In the genomic region with DNA sequence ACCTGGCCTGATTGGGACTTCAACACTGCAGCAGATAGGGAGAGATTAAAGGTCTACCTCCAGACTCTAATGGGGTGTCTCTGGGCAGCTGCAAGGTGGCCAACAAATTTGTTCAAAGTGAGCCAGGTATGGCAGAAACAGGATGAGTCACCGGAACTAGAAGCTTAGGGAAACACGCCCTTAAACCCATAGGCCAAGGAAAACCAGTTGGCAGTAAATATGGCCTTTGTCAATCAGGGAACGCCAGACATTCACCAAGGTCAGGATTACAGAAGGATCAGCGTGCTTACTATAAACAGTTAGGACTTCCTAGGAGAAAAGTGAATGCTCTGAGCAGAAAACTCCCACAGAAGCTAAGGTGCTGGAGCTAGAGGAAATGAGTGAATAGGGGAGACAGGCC, we compare ENCODE assay signal across 23 mouse cellular contexts. TPM values are rescaled to one million over a fixed set of nuclear protein-coding genes. Genes with fewer than 3 reads are reported as not detected.
DNase-seq lines count a peak whose midpoint lies in the region; ATAC-seq and TF ChIP-seq lines count a peak whose summit lies in the region.
"Had no signal": no experiment of that assay in that cellular context is flagged by ENCODE, and none has a peak within 500 bp of the region (broad histone marks: within the 10 kb centered on the region; RNA-seq: fewer than 3 reads in every experiment).

No protein-coding gene starts in this region.

- no peaks in the 10 kb centered on the region for H3K27me3 ChIP-seq in liver, embryonic 15.5 days
- no peaks in the 10 kb centered on the region for H3K27me3 ChIP-seq in intestine, embryonic 16.5 days (replicated peaks; ENCODE audit: control insufficient read depth, insufficient read depth, low read length)
- H3K27me3 ChIP-seq in stomach, postnatal 0 days (ENCODE audit: control insufficient read depth, insufficient read depth, low read length): no peaks in the 10 kb centered on the region
- H3K27me3 ChIP-seq: CH12.LX; hindbrain, embryonic 12.5 days; hindbrain, embryonic 15.5 days; Patski had no signal

- H3K4me3 ChIP-seq in liver, embryonic 15.5 days (replicated peaks): no peak overlapping the region
- no peak overlapping the region for H3K4me3 ChIP-seq in intestine, embryonic 16.5 days (ENCODE audit: low read length)
- H3K4me3 ChIP-seq in stomach, postnatal 0 days (ENCODE audit: low read depth, low read length): no peak overlapping the region
- H3K4me3 ChIP-seq: gastrocnemius, adult 2 months; heart, adult 2 months; heart, embryonic 10.5 days; hindbrain, embryonic 12.5 days; hindbrain, embryonic 15.5 days had no signal

- H3K9ac ChIP-seq in liver, embryonic 15.5 days: no peak overlapping the region
- H3K9ac ChIP-seq in intestine, embryonic 16.5 days (ENCODE audit: low read depth, low read length): no peak overlapping the region
- H3K9ac ChIP-seq in stomach, postnatal 0 days (ENCODE audit: low read length): no peak overlapping the region
- H3K9ac ChIP-seq: forebrain, postnatal 0 days; hindbrain, embryonic 12.5 days; hindbrain, embryonic 15.5 days had no signal

- 0 out of 2 replicates have a peak, but pooled peaks cover 3% of the 10 kb centered on the region for H3K36me3 ChIP-seq in liver, embryonic 15.5 days (replicated peaks)
- H3K36me3 ChIP-seq in intestine, embryonic 16.5 days (ENCODE audit: control insufficient read depth, insufficient read depth, low read length): no peaks in the 10 kb centered on the region
- H3K36me3 ChIP-seq in stomach, postnatal 0 days (ENCODE audit: control insufficient read depth, insufficient read depth, low read length): no peaks in the 10 kb centered on the region

- no peaks in the 10 kb centered on the region; the same call in none of the 2 replicates for H3K4me1 ChIP-seq in liver, embryonic 15.5 days (replicated peaks)
- H3K4me1 ChIP-seq in intestine, embryonic 16.5 days (ENCODE audit: control insufficient read depth, insufficient read depth, low read length): peaks cover 10% of the 10 kb centered on the region
- H3K4me1 ChIP-seq in stomach, postnatal 0 days (replicated peaks; ENCODE audit: control insufficient read depth, insufficient read depth): no peaks in the 10 kb centered on the region

- H3K4me2 ChIP-seq in liver, embryonic 15.5 days: no peak overlapping the region
- H3K4me2 ChIP-seq in intestine, embryonic 16.5 days (ENCODE audit: low read depth, low read length): no peak overlapping the region
- no peak overlapping the region for H3K4me2 ChIP-seq in stomach, postnatal 0 days (replicated peaks; ENCODE audit: low read depth)
- H3K4me2 ChIP-seq: hindbrain, embryonic 12.5 days; hindbrain, embryonic 15.5 days had no signal

- 60% methylated on average over 4 of the region's 4 CpGs for WGBS in liver, embryonic 15.5 days (ENCODE audit: insufficient replicate concordance)
- 62% methylated on average over 4 of the region's 4 CpGs for WGBS in intestine, embryonic 16.5 days
- WGBS in stomach, postnatal 0 days: 56% methylated on average over 4 of the region's 4 CpGs

- H3K27ac ChIP-seq in liver, embryonic 15.5 days (replicated peaks): 0 out of 2 replicates have a peak overlapping the region, but pooled peaks have one; percentile 3
- 0 out of 2 replicates have a peak overlapping the region, but pooled peaks have one; percentile 23 for H3K27ac ChIP-seq in intestine, embryonic 16.5 days (ENCODE audit: low read length)
- H3K27ac ChIP-seq in stomach, postnatal 0 days (replicated peaks): no peak overlapping the region
- H3K27ac ChIP-seq: gastrocnemius, adult 2 months; heart, adult 2 months; heart, embryonic 10.5 days; hindbrain, embryonic 12.5 days; hindbrain, embryonic 15.5 days had no signal

- TF ChIP-seq EP300 in stomach, postnatal 0 days (optimal IDR thresholded peaks at IDR 0.05): no peak

- TF ChIP-seq CTCF in stomach, postnatal 0 days (IDR thresholded peaks at IDR 0.05; ENCODE audit: low read depth): no peak

- no peak for DNase-seq in liver
- DNase-seq in stomach, postnatal 0 days (ENCODE audit: low spot score): no peak
- no peak for DNase-seq in adrenal gland, adult (ENCODE audit: inconsistent age in 2 of 2, low spot score in 1 of 2)
- no peak for DNase-seq in adrenal gland, postnatal 25 days
- DNase-seq: adrenal gland, adult 2 months; adrenal gland, postnatal 14 days; B cell, adult 2 months; cerebellum, adult 11-12 months; cerebellum, adult 8-10 months; cerebellum, postnatal 10 days; cerebellum, postnatal 36 days; forebrain, postnatal 0 days; gastrocnemius, adult 2 months; gastrocnemius, postnatal 14 days; heart, adult 2 months had no signal

- H3K9me3 ChIP-seq in liver, embryonic 15.5 days (replicated peaks): no peaks in the 10 kb centered on the region
- no peaks in the 10 kb centered on the region for H3K9me3 ChIP-seq in intestine, embryonic 16.5 days (ENCODE audit: control insufficient read depth, low read length)
- H3K9me3 ChIP-seq in stomach, postnatal 0 days (ENCODE audit: control insufficient read depth, low read length): no peaks in the 10 kb centered on the region
- H3K9me3 ChIP-seq: heart, embryonic 10.5 days; hindbrain, embryonic 12.5 days; hindbrain, embryonic 15.5 days had no signal

- no peak for ATAC-seq in liver, embryonic 15.5 days (ENCODE audit: insufficient read depth)
- no peak for ATAC-seq in intestine, embryonic 16.5 days
- 0 out of 2 replicates have a peak, but pooled peaks have one; percentile 38 for ATAC-seq in stomach, postnatal 0 days (ENCODE audit: low FRiP score, low TSS enrichment)
- ATAC-seq: forebrain, embryonic 14.5 days; forebrain, postnatal 0 days; Patski had no signal

RNA-seq across cellular contexts. Expression of a gene that starts 13.2 kb away (rescaled TPM):
- 13.7 and 16.5 TPM in 2 replicates for polyA plus RNA-seq in liver, embryonic 15.5 days (2015; fragmentation: Nextera tagmentation; extraction: Ambion mirVana)
- polyA plus RNA-seq in intestine, embryonic 16.5 days (2015; fragmentation: Nextera tagmentation; extraction: Ambion mirVana): 37.9 and 39.7 TPM in 2 replicates
- polyA plus RNA-seq in stomach, postnatal 0 days (2015; fragmentation: Nextera tagmentation; extraction: Ambion mirVana): 30.8 and 33.0 TPM in 2 replicates
- 82.0 and 86.6 TPM in 2 replicates for total RNA-seq in adrenal gland, postnatal 25 days (2021)
